Mouse (Mus musculus) thymus, adult 2 months (tissue): ENCODE results near the gene Ccl12. TPM values are rescaled to one million over a fixed set of nuclear protein-coding genes. Genes with fewer than 3 reads are reported as not detected.

Experiments used
- DNase-seq: peaks from one replicate; pipeline ENCODE4 v3.0.0; 2021
- H3K27ac ChIP-seq: fragments of 200-500 bp; 2 replicates; pipeline ENCODE4 v1.5.1; 2012; ENCODE audit warnings: low read length, control low read depth; ENCODE audit not compliant: control insufficient read depth, insufficient read depth
- H3K27me3 ChIP-seq: fragments of 200-500 bp; 2 replicates; pipeline ENCODE4 v1.6.1; 2012; ENCODE audit warnings: mild to moderate bottlenecking, low read length, moderate library complexity, mixed read lengths; ENCODE audit not compliant: control insufficient read depth, insufficient read depth
- H3K36me3 ChIP-seq: fragments of 200-500 bp; 2 replicates; pipeline ENCODE4 v1.6.1; 2012; ENCODE audit warnings: mild to moderate bottlenecking, low read length, moderate library complexity; ENCODE audit not compliant: control insufficient read depth, insufficient read depth
- H3K4me1 ChIP-seq: fragments of 200-500 bp; replicated peaks from 2 replicates; pipeline ENCODE4 v1.6.1; 2012; ENCODE audit warnings: low read length; ENCODE audit not compliant: control insufficient read depth, insufficient read depth
- H3K4me3 ChIP-seq: fragments of 200-500 bp; 2 replicates; pipeline ENCODE4 v1.5.1; 2012; ENCODE audit warnings: mild to moderate bottlenecking, low read length, control low read depth, moderate library complexity; ENCODE audit not compliant: control insufficient read depth, insufficient read depth
- CTCF ChIP-seq: fragments of 200-500 bp; IDR thresholded peaks from 2 replicates; pipeline ENCODE4 v1.5.1; 2012; ENCODE audit warnings: mild to moderate bottlenecking, control low read depth, low read length, moderate library complexity, borderline replicate concordance; ENCODE audit not compliant: control insufficient read depth, poor library complexity, insufficient read depth; ENCODE audit errors: extremely low read depth
- POLR2A ChIP-seq: fragments of 200-500 bp; IDR thresholded peaks from 2 replicates; pipeline ENCODE4 v1.6.1; 2012; ENCODE audit warnings: mild to moderate bottlenecking, low read length, control low read depth, moderate library complexity; ENCODE audit not compliant: control insufficient read depth, poor library complexity, insufficient read depth; ENCODE audit errors: extremely low read depth
- WGBS: fragments of 180-500 bp; shearing (Covaris S2); methylation state at CpG from one replicate; pipeline ENCODE4 v1.1.7; 2018; 5-methylcytosine and 5-hydroxymethylcytosine counted together
- polyA plus RNA-seq: library from polyadenylated mRNA; depleted of rRNA; stranded (reverse); fragments of >200 nt; gene quantifications from 2 replicates; pipeline ENCODE4 v1.2.3, GENCODE M21; 2012; rRNA removed

Gene Ccl12
- polyA plus RNA-seq, 1 experiment = 10.5 TPM

DNA sequence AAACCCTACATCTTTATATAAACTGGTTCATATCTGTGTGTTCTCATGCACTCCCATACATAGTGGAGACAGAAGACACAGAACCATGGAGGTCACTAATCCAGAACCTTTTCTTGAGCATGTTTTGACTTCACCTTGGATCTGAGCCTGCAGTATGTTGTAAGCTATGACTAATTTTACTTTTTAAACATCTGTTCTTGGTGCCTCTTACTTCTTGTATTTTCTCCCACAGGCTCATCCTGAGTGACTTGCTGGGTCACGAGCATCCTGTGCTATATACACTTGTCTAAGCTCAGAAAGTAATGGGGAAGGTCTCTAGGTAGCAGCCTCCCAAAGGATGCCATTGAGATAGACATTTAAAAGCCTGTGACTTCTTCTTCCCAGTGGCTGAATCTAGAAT lies 31.3 kb downstream of the Ccl12 start:
- H3K36me3 ChIP-seq = no peaks in the 10 kb centered on the region
- no peak overlapping the region for H3K4me3 ChIP-seq
- 65% methylated on average over 1 of the region's 1 CpGs for WGBS
- DNase-seq = no peak
- TF ChIP-seq POLR2A (no peak), CTCF (no peak)
- no peaks in the 10 kb centered on the region for H3K4me1 ChIP-seq
- H3K27ac ChIP-seq = no peak overlapping the region
- H3K27me3 ChIP-seq = no peaks in the 10 kb centered on the region

DNA sequence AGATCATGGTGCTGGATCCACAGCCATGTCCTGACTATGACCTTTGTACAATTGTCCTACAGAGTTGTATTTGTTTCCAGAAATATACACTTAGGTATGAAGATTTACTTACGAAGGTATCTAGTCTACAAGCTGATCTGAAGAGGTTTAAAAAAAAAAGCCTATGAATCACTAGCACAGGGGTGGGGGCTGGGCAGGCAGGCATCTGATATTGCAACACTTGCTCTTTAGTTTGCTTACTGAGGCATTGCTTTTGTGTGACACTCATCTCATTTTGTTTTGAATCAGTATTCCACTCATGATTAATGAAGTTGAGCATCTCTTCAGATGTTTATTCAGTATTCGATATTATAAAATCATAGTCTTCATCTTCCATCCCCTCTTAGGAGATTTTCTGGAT lies 34.6 kb downstream of the Ccl12 start:
- no peak overlapping the region for H3K4me3 ChIP-seq
- no peaks in the 10 kb centered on the region for H3K4me1 ChIP-seq
- no peaks in the 10 kb centered on the region for H3K36me3 ChIP-seq
- H3K27me3 ChIP-seq = no peaks in the 10 kb centered on the region
- TF ChIP-seq POLR2A (no peak), CTCF (no peak)
- H3K27ac ChIP-seq = no peak overlapping the region
- no peak for DNase-seq
- WGBS = 93% methylated on average over 2 of the region's 2 CpGs

DNA sequence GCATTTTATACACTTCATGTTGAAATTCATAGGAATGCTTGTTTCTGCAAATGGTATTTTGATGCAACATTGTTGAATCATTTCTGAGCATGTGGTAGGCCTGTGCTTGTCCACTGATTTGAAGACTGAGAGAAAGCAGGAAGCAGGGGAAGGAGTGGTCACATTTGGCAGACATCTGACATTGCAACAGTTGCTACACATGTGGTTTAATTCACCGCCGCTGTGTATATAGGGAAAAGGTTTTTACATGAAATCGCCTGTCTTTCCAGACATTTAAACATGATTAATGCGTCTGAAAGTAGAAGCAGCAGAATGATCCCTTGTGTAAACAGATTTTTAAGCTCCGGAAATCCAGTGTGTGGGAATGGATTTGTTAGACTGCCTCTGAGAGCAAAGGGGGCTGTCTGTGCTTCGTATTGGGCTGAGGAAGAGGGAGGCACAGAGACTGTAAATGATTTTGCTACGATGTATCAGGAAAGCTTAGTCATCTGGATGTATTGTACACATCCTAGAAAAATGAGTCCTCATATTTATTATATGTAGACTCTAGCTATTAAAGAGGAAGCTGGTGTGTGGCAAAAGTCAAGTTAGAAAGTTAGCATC lies 37.9 kb downstream of the Ccl12 start:
- Histone ChIP-seq H3K27me3 (no peaks in the 10 kb centered on the region), H3K4me3 (no peak overlapping the region), H3K4me1 (no peaks in the 10 kb centered on the region), H3K27ac (no peak overlapping the region), H3K36me3 (no peaks in the 10 kb centered on the region)
- 70% methylated on average over 7 of the region's 7 CpGs for WGBS
- DNase-seq = no peak
- TF ChIP-seq POLR2A (no peak), CTCF (no peak)

Other genes starting within 250 kb of the Ccl12 start
- gene 5530401A14Rik, start 241.2 kb upstream of the Ccl12 start, polyA plus RNA-seq = not detected in 2 replicates
- 0.08 and 0.10 TPM in 2 replicates for gene Asic2, start 133.4 kb upstream of the Ccl12 start, polyA plus RNA-seq
- 3.7 and 4.3 TPM in 2 replicates for gene Ccl2, start 66.3 kb upstream of the Ccl12 start, polyA plus RNA-seq
- not detected in 2 replicates for gene Gm17268, start 63.3 kb upstream of the Ccl12 start, polyA plus RNA-seq
- gene Ccl7, start 56.1 kb upstream of the Ccl12 start, polyA plus RNA-seq = 0.59 and 0.81 TPM in 2 replicates
- 19.3 and 30.1 TPM in 2 replicates for gene Ccl11, start 44.0 kb upstream of the Ccl12 start, polyA plus RNA-seq
- 14.9 and 23.5 TPM in 2 replicates for gene Ccl8, start 13.3 kb downstream of the Ccl12 start, polyA plus RNA-seq
- gene Ccl1, start 203.8 kb downstream of the Ccl12 start, polyA plus RNA-seq = 0.48 and 1.1 TPM in 2 replicates